8 mouse cellular contexts compared by ENCODE assay signal in genomic region chr1:34850343-34851136, GRCm38 (mm10). TPM values are rescaled to one million over a fixed set of nuclear protein-coding genes. Genes with fewer than 3 reads are reported as not detected.
DNase-seq lines count a peak whose midpoint lies in the region; ATAC-seq and TF ChIP-seq lines count a peak whose summit lies in the region.

No protein-coding gene starts in this region.

- intact Hi-C loops in left cerebral cortex, postnatal 4 days (cut with DNase I): no loop called here

- ATAC-seq in cerebellum, adult (ENCODE audit: insufficient number of reproducible peaks, low FRiP score, low TSS enrichment): peak; percentile 47
- peak; percentile 18 for ATAC-seq in intestine, postnatal 0 days
- ATAC-seq in neural tube, embryonic 15.5 days (ENCODE audit: low FRiP score): peak; percentile 80

- peaks cover 12% of the 10 kb centered on the region for H3K4me1 ChIP-seq in embryonic facial prominence, embryonic 10.5 days
- no peaks in the 10 kb centered on the region for H3K4me1 ChIP-seq in intestine, postnatal 0 days (replicated peaks; ENCODE audit: control insufficient read depth, insufficient read depth, low read length)
- H3K4me1 ChIP-seq in neural tube, embryonic 15.5 days: peaks cover 36% of the 10 kb centered on the region

- peak overlapping the region; percentile 86 for H3K27ac ChIP-seq in embryonic facial prominence, embryonic 10.5 days (replicated peaks)
- H3K27ac ChIP-seq in intestine, postnatal 0 days (ENCODE audit: low read depth, low read length): peak overlapping the region; percentile 97
- H3K27ac ChIP-seq in neural tube, embryonic 15.5 days (replicated peaks): peak overlapping the region; percentile 83

- H3K4me2 ChIP-seq in intestine, postnatal 0 days (replicated peaks; ENCODE audit: low read depth): peak overlapping the region; percentile 94
- H3K4me2 ChIP-seq in neural tube, embryonic 15.5 days: peak overlapping the region; percentile 68

- H3K79me2 ChIP-seq in C2C12 (ENCODE audit: control insufficient read depth, insufficient read depth): peaks cover 55% of the 10 kb centered on the region

- H3K4me3 ChIP-seq in C2C12 (ENCODE audit: insufficient read depth, poor library complexity, severe bottlenecking): peak overlapping the region; percentile 49
- peak overlapping the region; percentile 81 for H3K4me3 ChIP-seq in embryonic facial prominence, embryonic 10.5 days
- H3K4me3 ChIP-seq in intestine, postnatal 0 days (ENCODE audit: low read depth, low read length): peak overlapping the region; percentile 77
- peak overlapping the region; percentile 86 for H3K4me3 ChIP-seq in neural tube, embryonic 15.5 days (replicated peaks)

- no peaks in the 10 kb centered on the region for H3K9me3 ChIP-seq in embryonic facial prominence, embryonic 10.5 days
- no peaks in the 10 kb centered on the region for H3K9me3 ChIP-seq in intestine, postnatal 0 days (ENCODE audit: control insufficient read depth)
- no peaks in the 10 kb centered on the region for H3K9me3 ChIP-seq in neural tube, embryonic 15.5 days (replicated peaks)

- peaks cover 39% of the 10 kb centered on the region for H3K79me3 ChIP-seq in C2C12 (ENCODE audit: low read depth)

- H3K27me3 ChIP-seq in C2C12 (ENCODE audit: control insufficient read depth, insufficient read depth, insufficient read length): no peaks in the 10 kb centered on the region
- H3K27me3 ChIP-seq in embryonic facial prominence, embryonic 10.5 days (replicated peaks; ENCODE audit: low read depth, poor library complexity, severe bottlenecking): no peaks in the 10 kb centered on the region
- H3K27me3 ChIP-seq in intestine, postnatal 0 days (replicated peaks; ENCODE audit: control insufficient read depth, insufficient read depth, low read length): no peaks in the 10 kb centered on the region
- no peaks in the 10 kb centered on the region for H3K27me3 ChIP-seq in neural tube, embryonic 15.5 days (replicated peaks)

- no peak for DNase-seq in cerebellum, postnatal 4 days (ENCODE audit: low spot score in 2 of 2)
- no peak for DNase-seq in embryonic facial prominence, embryonic 10.5 days (ENCODE audit: low spot score)
- DNase-seq in left cerebral cortex, postnatal 4 days: no peak
- DNase-seq in kidney, adult 9 months: no peak

- peaks cover 8% of the 10 kb centered on the region for H3K36me3 ChIP-seq in C2C12 (ENCODE audit: control insufficient read depth, insufficient read depth)
- H3K36me3 ChIP-seq in embryonic facial prominence, embryonic 10.5 days (replicated peaks): no peaks in the 10 kb centered on the region
- H3K36me3 ChIP-seq in intestine, postnatal 0 days (ENCODE audit: control insufficient read depth, insufficient read depth): no peaks in the 10 kb centered on the region
- no peaks in the 10 kb centered on the region for H3K36me3 ChIP-seq in neural tube, embryonic 15.5 days

- WGBS in embryonic facial prominence, embryonic 10.5 days: 45% methylated on average over 11 of the region's 11 CpGs
- 31% methylated on average over 10 of the region's 11 CpGs for WGBS in intestine, postnatal 0 days
- 44% methylated on average over 11 of the region's 11 CpGs for WGBS in neural tube, embryonic 15.5 days

- peak overlapping the region; percentile 81 for H3K9ac ChIP-seq in intestine, postnatal 0 days (ENCODE audit: low read depth, low read length)
- peak overlapping the region; percentile 91 for H3K9ac ChIP-seq in neural tube, embryonic 15.5 days (replicated peaks)

- H3ac ChIP-seq in C2C12 (ENCODE audit: control insufficient read depth, insufficient read length, low read depth): peak overlapping the region; percentile 55

- no peak for TF ChIP-seq CTCF in C2C12 (IDR thresholded peaks at IDR 0.05; ENCODE audit: control insufficient read depth, insufficient read depth, insufficient read length)
- no peak for TF ChIP-seq CTCF in intestine, postnatal 0 days (IDR thresholded peaks at IDR 0.05; ENCODE audit: low read depth)

TF ChIP-seq in C2C12, 6 proteins besides CTCF, POLR2A, EP300 and RAD21:
- TF ChIP-seq CEBPB (IDR thresholded peaks at IDR 0.05; ENCODE audit: low read depth) (no peak), FOSL1 (IDR thresholded peaks at IDR 0.05; ENCODE audit: insufficient read depth, low read length, poor library complexity, severe bottlenecking) (no peak), MYOD1 (IDR thresholded peaks at IDR 0.05; ENCODE audit: control insufficient read depth, insufficient read length, low read depth) (no peak), USF1 (IDR thresholded peaks at IDR 0.05; ENCODE audit: low read depth) (no peak), MYOG (IDR thresholded peaks at IDR 0.05; ENCODE audit: control insufficient read depth, extremely low read depth, insufficient read length) (no peak), MAX (IDR thresholded peaks at IDR 0.05) (no peak)
TF ChIP-seq in C2C12: peak in this region for 0.

RNA-seq across cellular contexts. Expression of gene Plekhb2, which starts 0.8 kb away (rescaled TPM):
- 57.1 TPM for polyA plus RNA-seq in C2C12 (2012; fragmentation: generic; extraction: Trizol)
- 24.6 and 28.3 TPM in 2 replicates for polyA plus RNA-seq in embryonic facial prominence, embryonic 10.5 days (2016; fragmentation: Nextera tagmentation; extraction: Ambion mirVana)
- 191 and 206 TPM in 2 replicates for polyA plus RNA-seq in intestine, postnatal 0 days (2015; fragmentation: Nextera tagmentation; extraction: Ambion mirVana)
- 81.7 and 84.0 TPM in 2 replicates for polyA plus RNA-seq in neural tube, embryonic 15.5 days (2015; fragmentation: Nextera tagmentation; extraction: Ambion mirVana)
- total RNA-seq in left cerebral cortex, postnatal 4 days (2021): 100 to 1,000 TPM; 125 to 130 TPM

RNA-seq across cellular contexts. Expression of gene Fam168b, which starts 7.7 kb away (rescaled TPM):
- polyA plus RNA-seq in C2C12 (2012; fragmentation: generic; extraction: Trizol): 63.2 TPM
- 115 and 119 TPM in 2 replicates for polyA plus RNA-seq in embryonic facial prominence, embryonic 10.5 days (2016; fragmentation: Nextera tagmentation; extraction: Ambion mirVana)
- 22.4 and 23.6 TPM in 2 replicates for polyA plus RNA-seq in intestine, postnatal 0 days (2015; fragmentation: Nextera tagmentation; extraction: Ambion mirVana)
- polyA plus RNA-seq in neural tube, embryonic 15.5 days (2015; fragmentation: Nextera tagmentation; extraction: Ambion mirVana): 107 and 119 TPM in 2 replicates
- total RNA-seq in left cerebral cortex, postnatal 4 days (2021): 100 to 1,000 TPM; 251 to 255 TPM

Comparison
In these comparisons a context has a peak if more than half of its experiments do, and no peak if none do; other contexts are left out.
1. ATAC-seq: peak in every context shown above with its lines; median percentile 80 in neural tube, embryonic 15.5 days; 47 in cerebellum, adult; 18 in intestine, postnatal 0 days.